Mouse (Mus musculus) cerebellum, postnatal 36 days (tissue): ENCODE data around the gene Asnsd1.
"Not testable (repeated sequence)": the region's sequence is repeated elsewhere in the genome, so short reads cannot be mapped to it uniquely, and the experiment has no call there.

Experiments
- DNase-seq, 2 experiments: peaks; one replicate each; pipeline ENCODE4 v3.0.0; 2021 to 2022; ENCODE audit warnings: mixed read lengths in 2 of 2

The Asnsd1 gene

DNA sequence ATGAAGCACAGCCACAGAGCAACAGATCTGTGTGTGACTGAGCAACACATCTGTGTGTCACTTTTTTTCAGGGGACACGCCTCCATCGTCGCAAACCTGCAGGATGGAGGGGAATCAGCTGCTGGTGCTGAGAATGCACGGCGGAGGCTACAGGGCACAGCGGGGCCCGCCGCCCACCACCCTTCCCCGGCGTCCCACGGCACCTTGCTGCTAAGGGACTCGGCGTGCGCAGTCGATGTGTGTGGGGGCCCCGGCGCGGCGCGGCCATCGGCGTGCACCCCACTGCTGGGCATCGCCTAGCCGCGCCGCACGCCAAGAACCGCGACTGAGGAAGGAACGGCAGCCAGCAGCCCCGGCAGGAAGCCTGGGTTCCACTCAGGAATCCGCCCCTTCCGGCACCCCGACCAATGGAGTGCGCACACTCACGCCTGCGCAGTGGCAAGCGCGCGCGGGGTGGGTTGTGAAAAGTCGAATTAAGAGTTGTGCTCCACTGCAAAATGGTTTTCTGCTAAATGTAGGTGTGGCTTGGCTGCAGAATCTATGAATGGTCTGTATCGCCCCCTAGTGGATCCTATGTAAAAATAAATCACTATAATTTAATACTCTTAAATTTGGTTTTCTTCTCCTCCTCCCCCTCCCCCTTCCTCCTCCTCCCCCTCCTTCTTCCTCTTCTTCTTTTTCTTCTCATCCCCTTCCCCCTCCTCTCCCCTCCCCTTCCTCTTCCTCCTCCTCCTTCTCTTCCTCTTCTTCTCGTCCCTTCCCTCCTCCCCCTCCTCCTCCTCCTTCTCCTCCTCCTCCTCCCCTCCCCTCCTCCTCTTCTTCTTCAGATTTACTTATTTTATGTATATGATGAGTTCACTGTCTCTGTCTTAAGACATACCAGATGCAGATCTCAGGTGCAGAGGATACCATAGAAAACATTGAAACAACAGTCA is at the start of gene Asnsd1, which contains the start of the genes Asdurf and Gm28551:
TSS of gene Asnsd1 (minus strand) at position 426 of the 935 bp plus-strand sequence.
TSS of gene Asdurf (minus strand) at position 293 of the 935 bp plus-strand sequence.
TSS of gene Gm28551 (minus strand) at position 341 of the 935 bp plus-strand sequence.
- DNase-seq, result peak; percentile 96

GRCm38 (mm10) chr1:53393936-53394760 is 41.6 kb upstream of the Asnsd1 start:
- peak; percentile 29 to 31 for DNase-seq

GRCm38 (mm10) chr1:53388762-53389161 is 36.2 kb upstream of the Asnsd1 start:
- DNase-seq, result no peak

DNA sequence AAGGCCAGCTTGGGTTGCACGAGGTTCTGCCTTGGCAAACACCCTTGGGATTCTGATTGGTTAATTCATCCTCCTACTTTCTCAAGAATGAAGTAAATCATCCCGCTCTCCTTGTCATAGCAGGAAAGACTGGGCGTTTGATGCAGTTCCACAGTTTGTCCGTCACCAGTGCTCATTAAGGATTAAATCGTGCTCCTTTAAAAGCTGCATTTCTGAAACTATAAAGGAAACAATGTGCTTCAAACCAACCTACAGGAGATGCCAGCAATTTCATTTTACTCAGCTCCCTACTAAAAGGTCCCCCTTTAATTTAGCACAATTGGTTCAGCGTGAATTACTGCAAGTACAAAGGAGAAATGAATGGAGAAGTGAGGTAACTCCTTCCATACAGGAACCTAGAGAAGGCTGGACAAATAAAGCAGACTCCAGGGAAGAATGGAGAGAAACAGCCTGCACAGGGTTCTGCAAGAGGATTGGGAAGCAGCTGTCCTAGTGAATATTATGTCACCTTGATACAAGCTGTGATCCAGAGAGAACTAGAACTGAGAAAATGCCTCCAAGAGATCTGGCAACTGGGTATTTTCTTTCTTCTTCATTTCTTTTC is 31.6 kb upstream of the Asnsd1 start:
- DNase-seq, result no peak

GRCm38 (mm10) chr1:53377731-53378130 is 25.2 kb upstream of the Asnsd1 start:
- DNase-seq, result no peak

- DNase-seq, result not testable (repeated sequence)
Measured at GRCm38 (mm10) chr1:53375965-53376364, 23.4 kb upstream of the Asnsd1 start.

GRCm38 (mm10) chr1:53358988-53359387 is 6.4 kb upstream of the Asnsd1 start:
- no peak for DNase-seq

- DNase-seq, result no peak
Measured at GRCm38 (mm10) chr1:53341071-53341470, 11.5 kb downstream of the Asnsd1 start.

DNA sequence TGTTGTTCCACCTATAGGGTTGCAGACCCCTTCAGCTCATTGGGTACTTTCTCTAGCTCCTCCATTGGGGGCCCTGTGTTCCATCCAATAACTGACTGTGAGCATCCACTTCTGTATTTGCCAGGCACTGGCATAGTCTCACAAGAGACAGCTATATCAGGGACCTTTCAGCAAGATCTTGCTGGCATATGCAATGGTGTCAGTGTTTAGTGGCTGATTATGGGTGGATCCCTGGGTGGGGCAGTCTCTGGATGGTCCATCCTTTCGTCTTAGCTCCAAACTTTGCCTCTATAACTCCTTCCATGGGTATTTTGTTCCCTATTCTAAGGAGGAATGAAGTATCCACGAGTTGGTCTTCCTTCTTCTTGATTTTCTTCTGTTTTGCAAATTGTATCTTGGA is 15.1 kb downstream of the Asnsd1 start:
- DNase-seq, result not testable (repeated sequence)

DNA sequence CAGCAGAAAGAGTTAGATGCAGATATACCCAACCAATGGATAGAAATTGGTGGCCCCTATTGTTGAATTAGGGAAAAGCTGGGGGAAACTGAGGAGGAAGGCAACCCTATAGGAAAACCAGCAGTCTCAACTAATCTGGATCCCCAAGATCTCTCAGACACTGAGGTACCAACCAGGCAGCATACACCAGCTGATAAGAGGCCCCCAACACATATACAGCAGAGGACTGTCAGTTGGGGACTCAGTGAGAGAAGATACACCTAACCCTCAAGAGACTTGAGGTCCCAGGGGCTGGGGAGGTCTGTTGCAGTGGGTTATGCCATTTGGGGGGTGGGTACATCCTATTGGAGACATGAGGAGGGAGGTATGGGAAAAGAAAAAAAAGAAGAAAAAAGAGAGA is 17.1 kb downstream of the Asnsd1 start:
- DNase-seq, result no peak

- not testable (repeated sequence) for DNase-seq
Measured at GRCm38 (mm10) chr1:53333527-53333926, 19.0 kb downstream of the Asnsd1 start.

DNA sequence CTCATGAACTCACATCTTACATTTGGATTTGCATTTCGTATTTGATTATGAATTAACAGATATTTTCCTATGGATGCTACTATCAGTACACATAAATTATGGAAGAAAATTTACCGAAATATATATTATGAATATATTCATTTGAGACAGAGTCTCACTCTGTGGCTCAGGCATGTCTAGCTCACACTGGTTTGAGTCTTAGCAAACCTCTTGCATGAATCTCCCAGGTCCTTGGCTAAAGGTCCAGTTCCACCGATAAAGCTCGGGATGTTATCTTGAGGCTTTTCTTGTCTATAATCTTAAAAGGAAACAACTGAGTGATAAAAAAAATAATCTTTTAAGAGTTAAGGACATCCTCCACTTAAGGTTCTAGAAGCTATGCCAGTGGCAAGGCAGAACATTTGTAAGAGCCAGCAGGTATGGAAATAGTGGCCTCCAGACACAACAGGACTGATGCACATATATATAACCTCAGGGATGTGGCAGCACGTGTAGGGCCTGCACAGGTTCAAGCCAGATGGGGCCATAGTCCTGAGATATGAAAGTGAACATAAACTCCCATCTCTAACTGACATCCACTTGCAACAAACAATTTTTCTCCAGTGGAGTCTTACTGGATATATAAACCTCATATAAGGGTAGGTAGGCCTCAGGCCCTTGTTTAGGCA is 27.6 kb downstream of the Asnsd1 start:
- no peak for DNase-seq

DNA sequence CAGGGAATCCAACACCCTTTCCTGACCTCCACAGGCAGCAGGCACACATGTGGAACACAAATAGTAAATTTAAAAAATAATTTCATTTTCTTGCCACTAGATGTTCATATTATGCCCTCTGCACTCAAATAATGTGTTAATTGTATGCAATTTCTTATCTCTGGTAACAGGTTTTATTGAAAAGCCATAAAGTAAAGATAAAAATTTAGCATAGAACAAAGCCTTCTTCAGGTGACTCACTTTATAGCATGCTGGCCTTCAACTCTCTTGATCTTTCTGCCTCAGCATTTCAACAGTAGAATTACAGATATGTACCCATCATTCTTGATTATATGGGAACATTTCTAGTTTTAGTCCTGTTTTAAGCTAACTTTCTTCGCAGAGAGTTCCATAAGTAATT is 28.3 kb downstream of the Asnsd1 start:
- DNase-seq, result no peak

- no peak for DNase-seq
Measured at GRCm38 (mm10) chr1:53323254-53323653, 29.3 kb downstream of the Asnsd1 start.

GRCm38 (mm10) chr1:53321662-53322344 is 30.7 kb downstream of the Asnsd1 start:
- no peak for DNase-seq

GRCm38 (mm10) chr1:53312989-53313967 is 39.3 kb downstream of the Asnsd1 start, which contains the start of gene Osgepl1:
Osgepl1 (plus strand) TSS chr1:53313624.
- peak; percentile 86 to 90 for DNase-seq

DNA sequence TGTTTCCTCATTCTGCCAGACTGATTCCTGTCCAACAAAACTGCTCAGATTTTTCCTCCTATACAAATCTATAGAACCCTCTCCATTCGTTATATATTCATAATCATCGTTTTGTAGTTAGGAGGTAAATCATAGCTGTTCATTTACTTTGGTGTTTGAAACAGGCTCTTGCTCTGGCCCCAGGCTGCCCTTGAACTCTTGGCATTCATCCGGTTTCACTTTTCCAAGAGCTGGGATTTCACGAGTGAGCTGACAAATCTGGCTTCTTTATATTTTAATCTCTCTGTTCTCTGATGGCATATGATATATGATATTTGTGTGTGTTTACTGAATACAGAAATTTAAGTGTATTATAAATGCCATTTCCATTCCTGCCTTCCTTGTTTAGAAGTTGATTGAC is 52.0 kb downstream of the Asnsd1 start:
- no peak for DNase-seq

DNA sequence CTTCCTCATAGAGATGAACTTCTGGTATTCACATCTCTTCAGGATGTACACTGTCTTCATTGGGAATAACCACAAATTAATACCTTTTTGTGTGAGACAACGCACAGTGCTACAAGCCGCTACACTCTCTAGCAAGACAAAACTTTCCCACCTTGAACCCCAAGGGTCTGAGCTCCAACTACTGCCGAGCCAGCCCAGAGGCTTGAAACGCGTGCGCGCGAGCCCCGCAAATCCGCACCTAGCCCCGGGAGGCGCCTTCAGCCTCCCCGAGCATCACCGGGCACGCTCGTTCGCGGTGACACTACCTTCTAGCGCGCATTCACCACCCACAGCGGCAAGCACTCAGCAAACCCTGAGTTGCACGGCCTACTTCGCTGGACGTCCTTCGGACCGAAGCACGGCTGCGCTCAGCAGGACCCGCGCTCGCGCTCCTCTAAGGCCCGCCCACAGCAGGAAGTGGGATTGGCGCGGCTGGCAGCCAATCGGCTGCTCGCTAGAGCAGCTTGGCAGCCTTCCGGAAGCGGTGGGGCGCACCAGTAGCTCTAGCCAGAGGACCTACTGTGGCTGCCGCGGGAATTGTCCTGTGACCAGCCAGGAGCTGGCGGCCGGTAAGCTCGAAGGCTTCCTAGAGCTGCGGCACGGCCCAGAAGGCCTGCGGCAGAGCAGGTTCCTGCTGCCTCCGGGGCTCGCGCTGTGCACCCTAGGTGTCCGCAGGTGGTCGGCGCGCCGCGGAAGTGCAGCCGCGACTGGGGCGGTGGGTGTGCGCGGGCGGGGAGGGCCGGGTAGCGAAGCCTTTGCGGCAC is 55.8 kb downstream of the Asnsd1 start, which contains the start of the genes Pms1, Ormdl1 and Gm28778:
TSS of gene Pms1 (minus strand) at position 438 of the 803 bp plus-strand sequence.
TSS of gene Ormdl1 (plus strand) at position 515 of the 803 bp plus-strand sequence.
TSS of gene Gm28778 (plus strand) at position 531 of the 803 bp plus-strand sequence.
- DNase-seq, result peak; percentile 96 to 97
